ENCODE assay signal across 8 mouse cellular contexts in genomic region chr4:119815133-119815792, GRCm38 (mm10).
DNase-seq lines count a peak whose midpoint lies in the region; ATAC-seq and TF ChIP-seq lines count a peak whose summit lies in the region.

No protein-coding gene starts in this region.

- peak; percentile 36 for ATAC-seq in hindbrain, embryonic 11.5 days (ENCODE audit: low FRiP score)
- ATAC-seq in lung, postnatal 0 days: peak; percentile 36

- H3K27me3 ChIP-seq in hindbrain, embryonic 11.5 days (ENCODE audit: control insufficient read depth, insufficient read depth, low read length): peaks cover 12% of the 10 kb centered on the region; the same call in 1 of the 2 replicates
- H3K27me3 ChIP-seq in lung, postnatal 0 days (replicated peaks; ENCODE audit: insufficient read depth, low read length): no peaks in the 10 kb centered on the region

- WGBS in hindbrain, embryonic 11.5 days: 13% methylated on average over 7 of the region's 7 CpGs
- WGBS in lung, postnatal 0 days: 18% methylated on average over 7 of the region's 7 CpGs

- H3K4me3 ChIP-seq in left cerebral cortex, adult 2 months: peak overlapping the region; percentile 81
- H3K4me3 ChIP-seq in hindbrain, embryonic 11.5 days (ENCODE audit: low read depth, low read length): peak overlapping the region; percentile 46
- H3K4me3 ChIP-seq in lung, postnatal 0 days (ENCODE audit: low read depth, low read length): peak overlapping the region; percentile 54

- TF ChIP-seq EP300 in lung, postnatal 0 days (IDR thresholded peaks at IDR 0.05): no peak

- H3K9me3 ChIP-seq in hindbrain, embryonic 11.5 days (ENCODE audit: control insufficient read depth, low read length): no peaks in the 10 kb centered on the region
- H3K9me3 ChIP-seq in lung, postnatal 0 days (ENCODE audit: low read length): no peaks in the 10 kb centered on the region

- H3K27ac ChIP-seq in left cerebral cortex, adult 2 months: peak overlapping the region; percentile 99
- H3K27ac ChIP-seq in hindbrain, embryonic 11.5 days (ENCODE audit: low read depth, low read length): no peak overlapping the region
- H3K27ac ChIP-seq in lung, postnatal 0 days (ENCODE audit: low read length): peak overlapping the region; percentile 68

- H3K4me1 ChIP-seq in hindbrain, embryonic 11.5 days (replicated peaks; ENCODE audit: control insufficient read depth, insufficient read depth, low read length): peaks cover 5% of the 10 kb centered on the region; the same call in 1 of the 2 replicates
- H3K4me1 ChIP-seq in lung, postnatal 0 days (ENCODE audit: insufficient read depth, low read depth, low read length): peaks cover 24% of the 10 kb centered on the region

- H3K9ac ChIP-seq in hindbrain, embryonic 11.5 days (ENCODE audit: low read depth, low read length): peak overlapping the region; percentile 53
- peak overlapping the region; percentile 54 for H3K9ac ChIP-seq in lung, postnatal 0 days (replicated peaks; ENCODE audit: low read depth)

- peak overlapping the region; percentile 92 for H3K4me2 ChIP-seq in hindbrain, embryonic 11.5 days (replicated peaks; ENCODE audit: low read depth, low read length)
- peak overlapping the region; percentile 86 for H3K4me2 ChIP-seq in lung, postnatal 0 days (replicated peaks; ENCODE audit: low read depth, low read length)

- intact Hi-C loops in left cerebral cortex, adult 2 months (cut with DNase I): loop anchor here (2.0 to 10.0 kb wide), 2 partner anchors 80 to 210 kb away; no protein-coding TSS in a partner anchor

- H3K36me3 ChIP-seq in hindbrain, embryonic 11.5 days (ENCODE audit: control insufficient read depth, insufficient read depth, low read length): no peaks in the 10 kb centered on the region
- H3K36me3 ChIP-seq in lung, postnatal 0 days (ENCODE audit: insufficient read depth, low read length): no peaks in the 10 kb centered on the region

- TF ChIP-seq CTCF in left cerebral cortex, adult 2 months (IDR thresholded peaks at IDR 0.05): no peak
- no peak for TF ChIP-seq CTCF in lung, postnatal 0 days (IDR thresholded peaks at IDR 0.05)

- peak in 1 of 2 experiments; percentile 32 for DNase-seq in left cerebral cortex, adult 2 months (ENCODE audit: extremely low spot score in 1 of 2, low spot score in 2 of 2)
- no peak for DNase-seq in left cerebral cortex, adult 11 months (ENCODE audit: low spot score)
- peak; percentile 41 to 56 for DNase-seq in cerebellum, postnatal 25 days
- peak; percentile 14 for DNase-seq in hindbrain, embryonic 11.5 days (ENCODE audit: low spot score)
- DNase-seq in lung, postnatal 0 days (ENCODE audit: low spot score): peak; percentile 51
- no peak for DNase-seq in ovary, postnatal 14 days (ENCODE audit: low spot score)
- DNase-seq in layer of hippocampus, postnatal 36 days: no peak
- DNase-seq in frontal cortex, postnatal 14 days (ENCODE audit: low spot score in 2 of 2): no peak

Comparison
In these comparisons a context has a peak if more than half of its experiments do, and no peak if none do; other contexts are left out.
1. DNase-seq: peak in cerebellum, postnatal 25 days (2 of 2), hindbrain, embryonic 11.5 days (single experiment) and lung, postnatal 0 days (single experiment); none in left cerebral cortex, adult 11 months (single experiment), ovary, postnatal 14 days (single experiment), layer of hippocampus, postnatal 36 days (0 of 2) and frontal cortex, postnatal 14 days (0 of 2).
2. Peak in every context shown above with its lines, with median percentiles within 50 percentile points of each other: H3K4me3 ChIP-seq.